Mouse (Mus musculus) midbrain, embryonic 12.5 days (tissue): ENCODE measurements around the gene Chd5. TPM values are rescaled to one million over a fixed set of nuclear protein-coding genes. Genes with fewer than 3 reads are reported as not detected.

Experiments used
- ATAC-seq: fragments of 200-750 bp; cut with Nextera tagmentation; 2 replicates; pipeline ENCODE4 v1.8.0; 2017; ENCODE audit warnings: low read depth, moderate TSS enrichment, moderate library complexity; ENCODE audit not compliant: low FRiP score
- H3K27ac ChIP-seq: fragments of 300-500 bp; sonication (generic); replicated peaks from 2 replicates; pipeline ENCODE4 v1.5.1; 2016; ENCODE audit warnings: mild to moderate bottlenecking
- H3K27me3 ChIP-seq: fragments of 300-500 bp; sonication (generic); 2 replicates; pipeline ENCODE4 v1.6.1; 2016; ENCODE audit warnings: mild to moderate bottlenecking
- H3K36me3 ChIP-seq: fragments of 300-500 bp; sonication (generic); 2 replicates; pipeline ENCODE4 v1.6.1; 2016
- H3K4me1 ChIP-seq: fragments of 300-500 bp; sonication (generic); 2 replicates; pipeline ENCODE4 v1.6.1; 2016
- H3K4me2 ChIP-seq: fragments of 300-500 bp; sonication (generic); replicated peaks from 2 replicates; pipeline ENCODE4 v1.6.1; 2016; ENCODE audit warnings: mild to moderate bottlenecking, moderate library complexity
- H3K4me3 ChIP-seq: fragments of 300-500 bp; sonication (generic); 2 replicates; pipeline ENCODE4 v1.5.1; 2016; ENCODE audit warnings: mild to moderate bottlenecking
- H3K9ac ChIP-seq: fragments of 300-500 bp; sonication (generic); replicated peaks from 2 replicates; pipeline ENCODE4 v1.6.1; 2016; ENCODE audit warnings: mild to moderate bottlenecking, moderate library complexity
- H3K9me3 ChIP-seq: fragments of 300-500 bp; sonication (generic); 2 replicates; pipeline ENCODE4 v1.6.1; 2016; ENCODE audit warnings: mild to moderate bottlenecking
- WGBS: fragments of 180-500 bp; shearing (Covaris S2); methylation state at CpG from one replicate; pipeline ENCODE4 v1.1.7; 2016; 5-methylcytosine and 5-hydroxymethylcytosine counted together
- polyA plus RNA-seq: library from polyadenylated mRNA; unstranded; fragments of >200 nt; fragmentation: Nextera tagmentation; extraction: Ambion mirVana; gene quantifications from 2 replicates; pipeline ENCODE4 v1.2.1, GENCODE M21; 2016

The Chd5 gene
- 3.5 and 4.9 TPM in 2 replicates for polyA plus RNA-seq

- ATAC-seq, result 0 out of 2 replicates have a peak, but pooled peaks have one; percentile 31
- Histone ChIP-seq H3K27ac (no peak within 1 kb of the TSS), H3K27me3 (peaks cover 72% of the 10 kb centered on the region), H3K36me3 (peaks cover 24% of the 10 kb centered on the region), H3K4me1 (peaks cover 32% of the 10 kb centered on the region), H3K9me3 (no peaks in the 10 kb centered on the region), H3K4me2 (peak within 1 kb of the TSS; percentile 100), H3K4me3 (peak within 1 kb of the TSS; percentile 68), H3K9ac (peak within 1 kb of the TSS; percentile 73)
- 1% methylated on average over 64 of the region's 120 CpGs for WGBS
Observed at GRCm38 (mm10) chr4:152338419-152339292, at the start of gene Chd5. Gene Chd5, plus strand, starts transcription at chr4:152338651.

GRCm38 (mm10) chr4:152290385-152290784 lies 48.1 kb upstream of the Chd5 start:
- under 1% methylated on average over 39 of the region's 39 CpGs for WGBS
- Histone ChIP-seq H3K4me2 (peak overlapping the region; percentile 56), H3K27ac (peak overlapping the region; percentile 61), H3K36me3 (no peaks in the 10 kb centered on the region), H3K4me3 (peak overlapping the region; percentile 28), H3K9me3 (no peaks in the 10 kb centered on the region), H3K27me3 (peaks cover 97% of the 10 kb centered on the region), H3K4me1 (peaks cover 77% of the 10 kb centered on the region), H3K9ac (peak overlapping the region; percentile 48)
- ATAC-seq, result peak; percentile 55

- H3K27me3 ChIP-seq, result peaks cover 97% of the 10 kb centered on the region
- H3K4me2 ChIP-seq, result peak overlapping the region; percentile 56
- ATAC-seq, result no peak
- no peaks in the 10 kb centered on the region for H3K9me3 ChIP-seq
- 6% methylated on average over 11 of the region's 11 CpGs for WGBS
- no peaks in the 10 kb centered on the region for H3K36me3 ChIP-seq
- no peak overlapping the region for H3K27ac ChIP-seq
- 0 out of 2 replicates have a peak overlapping the region, but pooled peaks have one; percentile 48 for H3K9ac ChIP-seq
- H3K4me1 ChIP-seq, result peaks cover 72% of the 10 kb centered on the region
- H3K4me3 ChIP-seq, result peak overlapping the region; percentile 28; the same call in 1 of the 2 replicates
Observed at GRCm38 (mm10) chr4:152290991-152291390, 47.5 kb upstream of the Chd5 start.

GRCm38 (mm10) chr4:152291562-152291961 lies 46.9 kb upstream of the Chd5 start, which contains the start of gene Hes3:
Gene Hes3, minus strand, starts transcription at chr4:152291662.
- Histone ChIP-seq H3K4me3 (peak within 1 kb of the TSS; percentile 28), H3K27ac (peak within 1 kb of the TSS; percentile 61), H3K9me3 (no peaks in the 10 kb centered on the region), H3K36me3 (no peaks in the 10 kb centered on the region), H3K4me2 (peak within 1 kb of the TSS; percentile 56), H3K27me3 (peaks cover 96% of the 10 kb centered on the region), H3K9ac (peak within 1 kb of the TSS; percentile 48), H3K4me1 (peaks cover 69% of the 10 kb centered on the region)
- no peak for ATAC-seq
- WGBS, result 6% methylated on average over 6 of the region's 6 CpGs

GRCm38 (mm10) chr4:152292102-152292765 lies 46.2 kb upstream of the Chd5 start:
- Histone ChIP-seq H3K9ac (0 out of 2 replicates have a peak overlapping the region, but pooled peaks have one; percentile 20), H3K4me1 (peaks cover 64% of the 10 kb centered on the region)

GRCm38 (mm10) chr4:152294188-152294929 lies 44.1 kb upstream of the Chd5 start:
- no peak overlapping the region for H3K4me2 ChIP-seq
- no peak overlapping the region for H3K4me3 ChIP-seq
- H3K27ac ChIP-seq, result no peak overlapping the region
- peaks cover 80% of the 10 kb centered on the region for H3K27me3 ChIP-seq
- H3K36me3 ChIP-seq, result no peaks in the 10 kb centered on the region
- no peak overlapping the region for H3K9ac ChIP-seq
- ATAC-seq, result no peak
- no peaks in the 10 kb centered on the region for H3K9me3 ChIP-seq
- WGBS, result 62% methylated on average over 10 of the region's 10 CpGs
- H3K4me1 ChIP-seq, result peaks cover 68% of the 10 kb centered on the region

More at GRCm38 (mm10) chr4:152292102-152292765, 46.2 kb upstream of the Chd5 start:
- Histone ChIP-seq H3K27me3 (peaks cover 89% of the 10 kb centered on the region), H3K4me3 (no peak overlapping the region), H3K9me3 (no peaks in the 10 kb centered on the region), H3K36me3 (no peaks in the 10 kb centered on the region), H3K4me2 (peak overlapping the region; percentile 22), H3K27ac (no peak overlapping the region)
- ATAC-seq, result no peak
- WGBS, result 8% methylated on average over 12 of the region's 12 CpGs

- Histone ChIP-seq H3K27ac (no peak overlapping the region), H3K36me3 (peaks cover 13% of the 10 kb centered on the region), H3K4me1 (peaks cover 54% of the 10 kb centered on the region), H3K4me2 (no peak overlapping the region), H3K9me3 (no peaks in the 10 kb centered on the region), H3K4me3 (no peak overlapping the region), H3K9ac (no peak overlapping the region), H3K27me3 (peaks cover 65% of the 10 kb centered on the region)
- 63% methylated on average over 4 of the region's 4 CpGs for WGBS
- no peak for ATAC-seq
Observed at GRCm38 (mm10) chr4:152295916-152296315, 42.5 kb upstream of the Chd5 start.

- H3K9ac ChIP-seq, result peak overlapping the region; percentile 52; the same call in 1 of the 2 replicates
- peaks cover 61% of the 10 kb centered on the region for H3K27me3 ChIP-seq
- 18% methylated on average over 8 of the region's 8 CpGs for WGBS
- peaks cover 49% of the 10 kb centered on the region for H3K4me1 ChIP-seq
- peak overlapping the region; percentile 81 for H3K4me3 ChIP-seq
- peaks cover 18% of the 10 kb centered on the region for H3K36me3 ChIP-seq
- H3K27ac ChIP-seq, result no peak overlapping the region
- no peak for ATAC-seq
- H3K4me2 ChIP-seq, result peak overlapping the region; percentile 98
- H3K9me3 ChIP-seq, result no peaks in the 10 kb centered on the region
Observed at GRCm38 (mm10) chr4:152296371-152296770, 42.1 kb upstream of the Chd5 start.

- under 1% methylated on average over 117 of the region's 119 CpGs for WGBS
- peak within 1 kb of the TSS; percentile 88 for H3K9ac ChIP-seq
- no peaks in the 10 kb centered on the region for H3K9me3 ChIP-seq
- H3K4me2 ChIP-seq, result peak within 1 kb of the TSS; percentile 98
- peaks cover 25% of the 10 kb centered on the region for H3K36me3 ChIP-seq
- peaks cover 53% of the 10 kb centered on the region for H3K27me3 ChIP-seq
- peak within 1 kb of the TSS; percentile 63 for H3K27ac ChIP-seq
- peak within 1 kb of the TSS; percentile 81 for H3K4me3 ChIP-seq
- peaks cover 41% of the 10 kb centered on the region for H3K4me1 ChIP-seq
- peak; percentile 93 for ATAC-seq
Observed at GRCm38 (mm10) chr4:152296874-152297861, 41.3 kb upstream of the Chd5 start, which contains the start of gene Icmt. Gene Icmt, plus strand, starts transcription at chr4:152297227.

GRCm38 (mm10) chr4:152298836-152299235 lies 39.6 kb upstream of the Chd5 start:
- peak overlapping the region; percentile 98 for H3K4me2 ChIP-seq
- 0 out of 2 replicates have a peak overlapping the region, but pooled peaks have one; percentile 81 for H3K4me3 ChIP-seq
- H3K27ac ChIP-seq, result no peak overlapping the region
- H3K9ac ChIP-seq, result peak overlapping the region; percentile 37
- H3K36me3 ChIP-seq, result peaks cover 42% of the 10 kb centered on the region
- H3K9me3 ChIP-seq, result no peaks in the 10 kb centered on the region
- ATAC-seq, result no peak
- 82% methylated on average over 14 of the region's 14 CpGs for WGBS
- H3K4me1 ChIP-seq, result peaks cover 25% of the 10 kb centered on the region
- H3K27me3 ChIP-seq, result peaks cover 36% of the 10 kb centered on the region
